Mouse (Mus musculus) kidney, embryonic 14.5 days (tissue): ENCODE results near the gene Zc3h18. TPM values are rescaled to one million over a fixed set of nuclear protein-coding genes. Genes with fewer than 3 reads are reported as not detected.

Source experiments
- ATAC-seq: fragments of 200-750 bp; cut with Nextera tagmentation; 2 replicates; pipeline ENCODE4 v1.8.0; 2017; ENCODE audit warnings: moderate number of reproducible peaks, mild to moderate bottlenecking, moderate TSS enrichment, moderate library complexity; ENCODE audit not compliant: low FRiP score, low TSS enrichment
- H3K27ac ChIP-seq: fragments of 300-500 bp; sonication (generic); 2 replicates; pipeline ENCODE4 v1.5.1; 2014; ENCODE audit warnings: low read depth, mild to moderate bottlenecking, low read length, moderate library complexity, mixed read lengths
- H3K27me3 ChIP-seq: fragments of 300-500 bp; sonication (generic); 2 replicates; pipeline ENCODE4 v1.6.1; 2014; ENCODE audit warnings: mild to moderate bottlenecking, low read length; ENCODE audit not compliant: control insufficient read depth, insufficient read depth
- H3K36me3 ChIP-seq: fragments of 300-500 bp; sonication (generic); 2 replicates; pipeline ENCODE4 v1.6.1; 2014; ENCODE audit warnings: low read length, mixed read lengths; ENCODE audit not compliant: control insufficient read depth, insufficient read depth
- H3K4me1 ChIP-seq: fragments of 300-500 bp; sonication (generic); 2 replicates; pipeline ENCODE4 v1.6.1; 2014; ENCODE audit warnings: low read length, mixed read lengths; ENCODE audit not compliant: control insufficient read depth, insufficient read depth
- H3K4me2 ChIP-seq: fragments of 300-500 bp; sonication (generic); replicated peaks from 2 replicates; pipeline ENCODE4 v1.6.1; 2014; ENCODE audit warnings: low read depth, mild to moderate bottlenecking, low read length
- H3K4me3 ChIP-seq: fragments of 300-500 bp; sonication (generic); 2 replicates; pipeline ENCODE4 v1.5.1; 2014; ENCODE audit warnings: mild to moderate bottlenecking, low read length
- H3K9ac ChIP-seq: fragments of 300-500 bp; sonication (generic); 2 replicates; pipeline ENCODE4 v1.6.1; 2014; ENCODE audit warnings: low read depth, mild to moderate bottlenecking, low read length, moderate library complexity
- H3K9me3 ChIP-seq: fragments of 300-500 bp; sonication (generic); 2 replicates; pipeline ENCODE4 v1.6.1; 2016; ENCODE audit warnings: low read length; ENCODE audit not compliant: control insufficient read depth
- WGBS: fragments of 180-500 bp; shearing (Covaris S2); extraction: QIAGEN DNeasy Blood & Tissue Kit; methylation state at CpG from one replicate; pipeline ENCODE4 v1.1.7; 2014; 5-methylcytosine and 5-hydroxymethylcytosine counted together
- polyA plus RNA-seq: library from polyadenylated mRNA; unstranded; fragments of >200 nt; fragmentation: Nextera tagmentation; extraction: Ambion mirVana; gene quantifications from 2 replicates; pipeline ENCODE4 v1.2.1, GENCODE M21; 2014

The Zc3h18 gene
- polyA plus RNA-seq, 1 experiment from 2014 or later = 43.8 TPM

GRCm38 (mm10) chr8:122343758-122344157 lies 32.7 kb upstream of the Zc3h18 start:
- ATAC-seq = peak; percentile 22; the same call in 1 of the 2 replicates
- Histone ChIP-seq H3K4me3 (peak overlapping the region; percentile 28), H3K4me1 (peaks cover 16% of the 10 kb centered on the region), H3K9ac (peak overlapping the region; percentile 18; the same call in 1 of the 2 replicates), H3K9me3 (no peaks in the 10 kb centered on the region), H3K27me3 (peaks cover 8% of the 10 kb centered on the region), H3K4me2 (peak overlapping the region; percentile 57), H3K36me3 (no peaks in the 10 kb centered on the region), H3K27ac (no peak overlapping the region)
- 0% methylated on average over 14 of the region's 14 CpGs for WGBS

- Histone ChIP-seq H3K4me3 (no peak overlapping the region), H3K36me3 (no peaks in the 10 kb centered on the region), H3K4me2 (peak overlapping the region; percentile 57; the same call in 1 of the 2 replicates), H3K27ac (no peak overlapping the region), H3K4me1 (peaks cover 16% of the 10 kb centered on the region), H3K9me3 (no peaks in the 10 kb centered on the region), H3K9ac (no peak overlapping the region), H3K27me3 (peaks cover 8% of the 10 kb centered on the region)
- ATAC-seq = peak; percentile 50
- WGBS = 0% methylated on average over 2 of the region's 5 CpGs
Measured at GRCm38 (mm10) chr8:122344219-122344618, 32.2 kb upstream of the Zc3h18 start.

DNA sequence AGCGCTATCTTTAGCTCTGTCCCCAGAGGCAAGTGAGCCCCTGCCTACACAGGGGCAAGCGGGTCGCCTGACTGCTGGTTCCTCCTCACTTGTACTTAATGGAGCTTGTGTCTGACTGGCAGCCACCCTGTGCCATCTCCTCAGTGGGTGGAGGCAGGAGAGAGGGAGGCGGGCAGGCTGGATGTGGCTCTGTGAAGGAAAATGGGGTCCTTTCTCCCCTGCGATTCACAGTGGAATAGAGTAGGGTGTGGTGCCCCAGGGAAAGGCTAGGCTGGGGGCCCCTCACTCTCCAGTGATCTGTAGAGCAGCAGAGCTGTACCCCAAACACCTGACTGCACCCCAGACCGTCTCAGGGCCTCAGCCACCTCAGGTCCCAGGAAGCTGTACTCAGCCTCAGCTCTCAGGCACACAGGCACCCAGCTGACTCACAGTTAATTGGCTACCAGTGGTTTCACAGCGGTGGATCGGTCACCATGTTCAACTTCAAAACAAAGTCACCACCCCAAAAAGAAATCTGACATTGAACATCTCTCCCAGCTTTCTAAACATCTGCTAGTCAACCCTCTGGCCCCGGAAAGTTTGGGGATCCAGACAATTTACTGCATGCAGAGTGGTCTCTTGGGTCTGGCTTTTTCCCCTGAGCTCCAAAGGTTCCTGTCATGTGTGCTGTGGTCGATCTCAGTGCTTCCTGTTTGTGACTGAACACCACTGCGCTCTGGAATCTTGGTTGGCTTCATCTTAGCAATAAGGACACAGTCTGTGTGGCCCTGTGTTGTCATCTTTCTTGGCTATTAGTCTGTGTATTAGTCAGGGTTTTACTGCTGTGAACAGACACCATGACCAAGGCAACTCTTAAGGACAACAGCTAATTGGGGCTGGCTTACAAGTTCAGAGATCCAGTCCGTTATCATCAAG lies 31.0 kb upstream of the Zc3h18 start:
- H3K4me1 ChIP-seq = peaks cover 16% of the 10 kb centered on the region
- no peak overlapping the region for H3K4me2 ChIP-seq
- no peaks in the 10 kb centered on the region for H3K36me3 ChIP-seq
- H3K27me3 ChIP-seq = peaks cover 8% of the 10 kb centered on the region
- 53% methylated on average over 12 of the region's 12 CpGs for WGBS
- H3K4me3 ChIP-seq = no peak overlapping the region
- no peak overlapping the region for H3K9ac ChIP-seq
- ATAC-seq = no peak
- no peak overlapping the region for H3K27ac ChIP-seq
- H3K9me3 ChIP-seq = no peaks in the 10 kb centered on the region

GRCm38 (mm10) chr8:122347811-122348552 lies 28.4 kb upstream of the Zc3h18 start:
- Histone ChIP-seq H3K9ac (no peak overlapping the region), H3K27me3 (peaks cover 5% of the 10 kb centered on the region), H3K4me1 (peaks cover 12% of the 10 kb centered on the region), H3K27ac (no peak overlapping the region), H3K4me3 (no peak overlapping the region), H3K36me3 (no peaks in the 10 kb centered on the region), H3K9me3 (no peaks in the 10 kb centered on the region), H3K4me2 (no peak overlapping the region)
- WGBS = 83% methylated on average over 5 of the region's 5 CpGs
- no peak for ATAC-seq

DNA sequence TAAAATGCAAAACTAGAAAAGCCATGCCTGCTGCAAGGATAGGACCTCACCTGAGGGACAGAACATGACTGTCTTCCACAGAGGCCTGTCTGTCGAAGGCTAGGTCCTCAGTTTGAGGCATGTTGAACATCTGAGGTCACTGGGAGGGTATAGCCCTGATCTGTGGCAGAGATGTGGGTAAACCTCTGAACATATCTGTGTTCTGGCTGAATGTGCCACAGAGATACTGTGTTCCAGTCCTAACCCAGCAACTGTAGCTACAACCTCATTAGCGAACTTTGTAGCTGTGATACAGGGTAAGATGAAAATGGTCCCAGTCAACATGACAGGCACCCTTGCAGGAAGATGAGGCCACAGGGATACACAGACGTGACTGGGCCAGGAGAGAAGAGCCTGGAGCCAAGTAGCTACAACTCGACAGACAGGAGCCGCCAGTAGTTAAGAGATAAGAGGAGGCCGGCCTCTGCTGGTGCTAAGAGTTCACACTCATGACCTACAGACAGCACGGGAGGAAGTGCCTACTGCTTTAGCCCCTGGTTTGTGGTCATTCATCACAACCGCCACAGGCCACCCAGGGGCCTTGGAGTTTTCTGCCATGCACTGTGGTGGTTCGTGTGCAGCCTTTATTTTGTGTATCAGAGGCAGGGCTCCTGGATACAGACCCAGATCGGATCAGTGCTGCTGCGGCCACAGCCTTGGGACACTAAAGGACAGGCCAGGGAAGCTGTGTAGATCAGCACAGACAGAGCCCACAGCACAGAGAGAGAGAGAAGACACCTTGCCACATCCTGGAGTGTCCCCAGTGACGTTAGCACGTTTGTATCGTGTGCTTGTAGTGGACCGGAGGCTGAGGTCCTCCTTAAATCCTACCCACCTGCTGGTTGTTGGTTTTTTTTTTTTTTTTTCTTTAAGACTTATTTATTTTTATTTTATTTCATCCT lies 26.8 kb upstream of the Zc3h18 start:
- Histone ChIP-seq H3K4me2 (no peak overlapping the region), H3K27me3 (no peaks in the 10 kb centered on the region), H3K36me3 (no peaks in the 10 kb centered on the region), H3K9ac (no peak overlapping the region), H3K27ac (no peak overlapping the region), H3K4me3 (no peak overlapping the region), H3K9me3 (no peaks in the 10 kb centered on the region), H3K4me1 (no peaks in the 10 kb centered on the region)
- WGBS = 37% methylated on average over 15 of the region's 15 CpGs
- no peak for ATAC-seq

- ATAC-seq = no peak
- H3K27ac ChIP-seq = no peak overlapping the region
- H3K27me3 ChIP-seq = no peaks in the 10 kb centered on the region
- WGBS = 49% methylated on average over 11 of the region's 11 CpGs
- H3K4me1 ChIP-seq = no peaks in the 10 kb centered on the region
- no peak overlapping the region for H3K4me3 ChIP-seq
- H3K36me3 ChIP-seq = no peaks in the 10 kb centered on the region
- H3K9me3 ChIP-seq = no peaks in the 10 kb centered on the region
- H3K9ac ChIP-seq = no peak overlapping the region
- H3K4me2 ChIP-seq = no peak overlapping the region
Measured at GRCm38 (mm10) chr8:122350309-122351089, 25.9 kb upstream of the Zc3h18 start.

DNA sequence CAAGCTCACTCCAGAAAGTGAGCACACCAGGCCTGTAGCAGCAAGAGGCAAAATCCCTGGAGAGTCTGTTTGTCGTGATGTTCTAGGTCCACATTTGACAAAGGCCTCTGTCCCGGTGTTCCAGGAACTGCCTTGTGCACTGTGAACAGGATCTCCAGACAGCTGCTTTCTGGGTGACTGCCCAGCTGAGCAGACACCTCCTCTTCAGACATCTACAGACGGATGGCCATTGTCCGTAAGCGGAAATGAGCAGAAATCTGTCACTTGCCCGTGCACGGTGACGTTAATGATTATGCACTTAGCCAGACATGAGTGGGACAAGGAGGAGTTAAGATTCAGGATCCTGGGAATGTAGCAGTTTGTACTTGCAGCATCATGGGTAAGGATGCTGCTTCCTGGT lies 22.3 kb upstream of the Zc3h18 start:
- no peaks in the 10 kb centered on the region for H3K9me3 ChIP-seq
- ATAC-seq = no peak
- WGBS = 60% methylated on average over 8 of the region's 8 CpGs
- H3K4me2 ChIP-seq = no peak overlapping the region
- no peaks in the 10 kb centered on the region for H3K27me3 ChIP-seq
- H3K9ac ChIP-seq = no peak overlapping the region
- no peak overlapping the region for H3K4me3 ChIP-seq
- no peaks in the 10 kb centered on the region for H3K4me1 ChIP-seq
- H3K36me3 ChIP-seq = no peaks in the 10 kb centered on the region
- no peak overlapping the region for H3K27ac ChIP-seq
